26 mouse cellular contexts compared by ENCODE assay signal in genomic region chr16:18181398-18181797, GRCm38 (mm10). TPM values are rescaled to one million over a fixed set of nuclear protein-coding genes. Genes with fewer than 3 reads are reported as not detected.
DNase-seq lines count a peak whose midpoint lies in the region; ATAC-seq and TF ChIP-seq lines count a peak whose summit lies in the region.
"Had no signal": no experiment of that assay in that cellular context is flagged by ENCODE, and none has a peak within 500 bp of the region (broad histone marks: within the 10 kb centered on the region; RNA-seq: fewer than 3 reads in every experiment).

No protein-coding gene starts in this region.

- ATAC-seq in hindbrain, embryonic 12.5 days (ENCODE audit: low FRiP score) = no peak
- no peak for ATAC-seq in limb, embryonic 14.5 days (ENCODE audit: low FRiP score, low read depth)
- peak; percentile 73 for ATAC-seq in neural tube, embryonic 14.5 days (ENCODE audit: low read depth)
- no peak for ATAC-seq in midbrain, embryonic 16.5 days
- ATAC-seq: activated CD4-positive, CD25-positive, alpha-beta regulatory T cell, adult 4 months; forebrain, embryonic 13.5 days; forebrain, embryonic 16.5 days had no signal

- H3K9ac ChIP-seq in hindbrain, embryonic 12.5 days = no peak overlapping the region
- no peak overlapping the region for H3K9ac ChIP-seq in limb, embryonic 14.5 days (ENCODE audit: low read depth, low read length, severe bottlenecking)
- no peak overlapping the region for H3K9ac ChIP-seq in neural tube, embryonic 14.5 days (replicated peaks; ENCODE audit: low read depth, low read length)
- H3K9ac ChIP-seq in midbrain, embryonic 16.5 days (ENCODE audit: low read depth, low read length) = no peak overlapping the region
- H3K9ac ChIP-seq: forebrain, embryonic 13.5 days; hindbrain, embryonic 14.5 days had no signal

- H3K9me3 ChIP-seq in hindbrain, embryonic 10.5 days = no peaks in the 10 kb centered on the region
- no peaks in the 10 kb centered on the region for H3K9me3 ChIP-seq in hindbrain, embryonic 12.5 days (replicated peaks)
- H3K9me3 ChIP-seq in limb, embryonic 14.5 days (ENCODE audit: control insufficient read depth, low read length) = no peaks in the 10 kb centered on the region
- no peaks in the 10 kb centered on the region for H3K9me3 ChIP-seq in neural tube, embryonic 14.5 days (ENCODE audit: control insufficient read depth, low read length)
- no peaks in the 10 kb centered on the region for H3K9me3 ChIP-seq in midbrain, embryonic 16.5 days (replicated peaks; ENCODE audit: control insufficient read depth, low read length, poor library complexity, severe bottlenecking)
- H3K9me3 ChIP-seq: forebrain, embryonic 10.5 days; forebrain, embryonic 13.5 days had no signal

- DNase-seq in hindbrain, embryonic 10.5 days (ENCODE audit: low spot score) = no peak
- DNase-seq in kidney, postnatal 4 days = peak; percentile 22 to 32
- no peak for DNase-seq in kidney, adult 11 months
- DNase-seq in limb, embryonic 14.5 days (ENCODE audit: low spot score) = peak; percentile 61
- no peak for DNase-seq in cerebellum, postnatal 25 days
- DNase-seq: adrenal gland, adult 8-10 months; adrenal gland, postnatal 25 days; cerebellum, adult 11-12 months; cerebellum, adult 8-10 months; cerebellum, postnatal 10 days; gastrocnemius, adult 2 months; gastrocnemius, postnatal 14 days; heart, adult 11 months had no signal

- peaks cover 20% of the 10 kb centered on the region for H3K4me1 ChIP-seq in hindbrain, embryonic 10.5 days (replicated peaks)
- peaks cover 8% of the 10 kb centered on the region; the same call in 1 of the 2 replicates for H3K4me1 ChIP-seq in hindbrain, embryonic 12.5 days
- H3K4me1 ChIP-seq in limb, embryonic 14.5 days (ENCODE audit: control insufficient read depth, insufficient read depth, low read length) = peaks cover 23% of the 10 kb centered on the region
- H3K4me1 ChIP-seq in neural tube, embryonic 14.5 days (ENCODE audit: control insufficient read depth, insufficient read depth, low read length) = peaks cover 22% of the 10 kb centered on the region
- no peaks in the 10 kb centered on the region for H3K4me1 ChIP-seq in midbrain, embryonic 16.5 days (ENCODE audit: control insufficient read depth, insufficient read depth, low read length)
- H3K4me1 ChIP-seq: forebrain, embryonic 13.5 days had no signal

- H3K27me3 ChIP-seq in hindbrain, embryonic 10.5 days (ENCODE audit: insufficient read depth, poor library complexity, severe bottlenecking) = no peaks in the 10 kb centered on the region
- no peaks in the 10 kb centered on the region for H3K27me3 ChIP-seq in hindbrain, embryonic 12.5 days
- H3K27me3 ChIP-seq in limb, embryonic 14.5 days (ENCODE audit: control insufficient read depth, insufficient read depth, low read length) = no peaks in the 10 kb centered on the region
- no peaks in the 10 kb centered on the region for H3K27me3 ChIP-seq in neural tube, embryonic 14.5 days (ENCODE audit: control insufficient read depth, insufficient read depth, low read length)
- no peaks in the 10 kb centered on the region for H3K27me3 ChIP-seq in midbrain, embryonic 16.5 days (ENCODE audit: control insufficient read depth, insufficient read depth, low read depth, low read length)
- H3K27me3 ChIP-seq: forebrain, embryonic 13.5 days had no signal

- 60% methylated on average over 10 of the region's 10 CpGs for WGBS in hindbrain, embryonic 10.5 days
- WGBS in hindbrain, embryonic 12.5 days = 52% methylated on average over 10 of the region's 10 CpGs
- 11% methylated on average over 10 of the region's 10 CpGs for WGBS in limb, embryonic 14.5 days
- WGBS in neural tube, embryonic 14.5 days = 8% methylated on average over 10 of the region's 10 CpGs
- 61% methylated on average over 10 of the region's 10 CpGs for WGBS in midbrain, embryonic 16.5 days

- no peak overlapping the region for H3K4me2 ChIP-seq in hindbrain, embryonic 12.5 days (replicated peaks)
- H3K4me2 ChIP-seq in limb, embryonic 14.5 days (replicated peaks; ENCODE audit: low read depth, low read length, severe bottlenecking) = no peak overlapping the region
- H3K4me2 ChIP-seq in neural tube, embryonic 14.5 days (ENCODE audit: low read depth, low read length) = no peak overlapping the region
- H3K4me2 ChIP-seq in midbrain, embryonic 16.5 days (ENCODE audit: low read length) = no peak overlapping the region
- H3K4me2 ChIP-seq: forebrain, embryonic 13.5 days; heart, embryonic 11.5 days; hindbrain, embryonic 14.5 days had no signal

- no peak for TF ChIP-seq POLR2A in limb, embryonic 14.5 days (IDR thresholded peaks at IDR 0.05; ENCODE audit: borderline replicate concordance, extremely low read depth, insufficient read depth, insufficient read length)

- no peak overlapping the region for H3K4me3 ChIP-seq in hindbrain, embryonic 10.5 days
- H3K4me3 ChIP-seq in hindbrain, embryonic 12.5 days = no peak overlapping the region
- no peak overlapping the region for H3K4me3 ChIP-seq in limb, embryonic 14.5 days (replicated peaks; ENCODE audit: low read length)
- no peak overlapping the region for H3K4me3 ChIP-seq in neural tube, embryonic 14.5 days (ENCODE audit: low read depth, low read length)
- H3K4me3 ChIP-seq in midbrain, embryonic 16.5 days (ENCODE audit: low read depth, low read length) = no peak overlapping the region
- H3K4me3 ChIP-seq: forebrain, embryonic 10.5 days; forebrain, embryonic 13.5 days; gastrocnemius, adult 2 months had no signal

- 0 out of 2 replicates have a peak overlapping the region, but pooled peaks have one; percentile 14 for H3K27ac ChIP-seq in hindbrain, embryonic 10.5 days
- H3K27ac ChIP-seq in hindbrain, embryonic 12.5 days = no peak overlapping the region
- H3K27ac ChIP-seq in limb, embryonic 14.5 days (replicated peaks; ENCODE audit: low read depth, low read length) = no peak overlapping the region
- peak overlapping the region; percentile 22; the same call in 1 of the 2 replicates for H3K27ac ChIP-seq in neural tube, embryonic 14.5 days (ENCODE audit: low read depth, low read length)
- H3K27ac ChIP-seq in midbrain, embryonic 16.5 days (ENCODE audit: low read length) = no peak overlapping the region
- H3K27ac ChIP-seq: forebrain, embryonic 10.5 days; forebrain, embryonic 13.5 days; gastrocnemius, adult 2 months; hindbrain, embryonic 14.5 days had no signal

- no peaks in the 10 kb centered on the region for H3K36me3 ChIP-seq in hindbrain, embryonic 10.5 days
- no peaks in the 10 kb centered on the region for H3K36me3 ChIP-seq in hindbrain, embryonic 12.5 days
- no peaks in the 10 kb centered on the region for H3K36me3 ChIP-seq in limb, embryonic 14.5 days (ENCODE audit: control insufficient read depth, insufficient read depth, low read length)
- no peaks in the 10 kb centered on the region for H3K36me3 ChIP-seq in neural tube, embryonic 14.5 days (ENCODE audit: control insufficient read depth, insufficient read depth, low read length)
- no peaks in the 10 kb centered on the region for H3K36me3 ChIP-seq in midbrain, embryonic 16.5 days (ENCODE audit: control insufficient read depth, insufficient read depth, low read length)
- H3K36me3 ChIP-seq: forebrain, embryonic 10.5 days had no signal

RNA-seq across cellular contexts. Expression of gene Ccdc188, which starts 36.3 kb away (rescaled TPM):
- polyA plus RNA-seq in hindbrain, embryonic 10.5 days (2016; fragmentation: Nextera tagmentation; extraction: Ambion mirVana) = 0.12 TPM in 1 of 2 replicates, not detected in the other
- polyA plus RNA-seq in hindbrain, embryonic 12.5 days (2016; fragmentation: Nextera tagmentation; extraction: Ambion mirVana) = not detected in 2 replicates
- not detected in 2 replicates for polyA plus RNA-seq in limb, embryonic 14.5 days (2012; rRNA removed)
- not detected in 2 replicates for polyA plus RNA-seq in limb, embryonic 14.5 days (2014; fragmentation: Nextera tagmentation; extraction: Ambion mirVana)
- polyA plus RNA-seq in neural tube, embryonic 14.5 days (2014; fragmentation: Nextera tagmentation; extraction: Ambion mirVana) = not detected in 2 replicates
- polyA plus RNA-seq in midbrain, embryonic 16.5 days (2015; fragmentation: Nextera tagmentation; extraction: Ambion mirVana) = 0.14 TPM in 1 of 2 replicates, not detected in the other
- polyA plus RNA-seq: activated CD4-positive, CD25-positive, alpha-beta regulatory T cell, adult 4 months; brain, embryonic 14.5 days; embryonic facial prominence, embryonic 11.5 days; embryonic facial prominence, embryonic 14.5 days; forebrain, embryonic 10.5 days; forebrain, embryonic 13.5 days; forebrain, embryonic 16.5 days; heart, embryonic 11.5 days; heart, postnatal 0 days; hindbrain, embryonic 14.5 days had no signal

RNA-seq across cellular contexts. Expression of gene Zdhhc8, which starts 53.5 kb away (rescaled TPM):
- 13.0 and 13.7 TPM in 2 replicates for polyA plus RNA-seq in hindbrain, embryonic 10.5 days (2016; fragmentation: Nextera tagmentation; extraction: Ambion mirVana)
- polyA plus RNA-seq in hindbrain, embryonic 12.5 days (2016; fragmentation: Nextera tagmentation; extraction: Ambion mirVana) = 19.4 TPM in 2 replicates
- 68.2 and 103 TPM in 2 replicates for polyA plus RNA-seq in limb, embryonic 14.5 days (2012; rRNA removed)
- 23.1 and 25.3 TPM in 2 replicates for polyA plus RNA-seq in limb, embryonic 14.5 days (2014; fragmentation: Nextera tagmentation; extraction: Ambion mirVana)
- 12.2 and 13.9 TPM in 2 replicates for polyA plus RNA-seq in neural tube, embryonic 14.5 days (2014; fragmentation: Nextera tagmentation; extraction: Ambion mirVana)
- polyA plus RNA-seq in midbrain, embryonic 16.5 days (2015; fragmentation: Nextera tagmentation; extraction: Ambion mirVana) = 13.8 and 17.9 TPM in 2 replicates

RNA-seq across cellular contexts. Expression of gene Rtn4r, which starts 54.0 kb away (rescaled TPM):
- 2.1 and 2.8 TPM in 2 replicates for polyA plus RNA-seq in hindbrain, embryonic 10.5 days (2016; fragmentation: Nextera tagmentation; extraction: Ambion mirVana)
- 7.8 and 8.0 TPM in 2 replicates for polyA plus RNA-seq in hindbrain, embryonic 12.5 days (2016; fragmentation: Nextera tagmentation; extraction: Ambion mirVana)
- polyA plus RNA-seq in limb, embryonic 14.5 days (2012; rRNA removed) = 17.3 and 25.0 TPM in 2 replicates
- polyA plus RNA-seq in limb, embryonic 14.5 days (2014; fragmentation: Nextera tagmentation; extraction: Ambion mirVana) = 7.6 and 8.7 TPM in 2 replicates
- polyA plus RNA-seq in neural tube, embryonic 14.5 days (2014; fragmentation: Nextera tagmentation; extraction: Ambion mirVana) = 27.4 and 36.4 TPM in 2 replicates
- 26.6 and 29.7 TPM in 2 replicates for polyA plus RNA-seq in midbrain, embryonic 16.5 days (2015; fragmentation: Nextera tagmentation; extraction: Ambion mirVana)
- polyA plus RNA-seq: activated CD4-positive, CD25-positive, alpha-beta regulatory T cell, adult 4 months had no signal

Comparison
In these comparisons a context has a peak if more than half of its experiments do, and no peak if none do; other contexts are left out.
1. DNase-seq: peak in kidney, postnatal 4 days (2 of 2) and limb, embryonic 14.5 days (single experiment); none in hindbrain, embryonic 10.5 days (single experiment), kidney, adult 11 months (single experiment) and cerebellum, postnatal 25 days (0 of 2).
2. H3K27ac ChIP-seq: peak in hindbrain, embryonic 10.5 days (single experiment) and neural tube, embryonic 14.5 days (single experiment); none in hindbrain, embryonic 12.5 days (single experiment), limb, embryonic 14.5 days (single experiment) and midbrain, embryonic 16.5 days (single experiment).